Mouse (Mus musculus) midbrain, embryonic 12.5 days (tissue): ENCODE measurements around the gene Tmem237. TPM values are rescaled to one million over a fixed set of nuclear protein-coding genes. Genes with fewer than 3 reads are reported as not detected.

ENCODE experiments used
- ATAC-seq: fragments of 200-750 bp; cut with Nextera tagmentation; 2 replicates; pipeline ENCODE4 v1.8.0; 2017; ENCODE audit warnings: low read depth, moderate TSS enrichment, moderate library complexity; ENCODE audit not compliant: low FRiP score
- H3K27ac ChIP-seq: fragments of 300-500 bp; sonication (generic); replicated peaks from 2 replicates; pipeline ENCODE4 v1.5.1; 2016; ENCODE audit warnings: mild to moderate bottlenecking
- H3K27me3 ChIP-seq: fragments of 300-500 bp; sonication (generic); 2 replicates; pipeline ENCODE4 v1.6.1; 2016; ENCODE audit warnings: mild to moderate bottlenecking
- H3K36me3 ChIP-seq: fragments of 300-500 bp; sonication (generic); 2 replicates; pipeline ENCODE4 v1.6.1; 2016
- H3K4me1 ChIP-seq: fragments of 300-500 bp; sonication (generic); 2 replicates; pipeline ENCODE4 v1.6.1; 2016
- H3K4me2 ChIP-seq: fragments of 300-500 bp; sonication (generic); replicated peaks from 2 replicates; pipeline ENCODE4 v1.6.1; 2016; ENCODE audit warnings: mild to moderate bottlenecking, moderate library complexity
- H3K4me3 ChIP-seq: fragments of 300-500 bp; sonication (generic); 2 replicates; pipeline ENCODE4 v1.5.1; 2016; ENCODE audit warnings: mild to moderate bottlenecking
- H3K9ac ChIP-seq: fragments of 300-500 bp; sonication (generic); replicated peaks from 2 replicates; pipeline ENCODE4 v1.6.1; 2016; ENCODE audit warnings: mild to moderate bottlenecking, moderate library complexity
- H3K9me3 ChIP-seq: fragments of 300-500 bp; sonication (generic); 2 replicates; pipeline ENCODE4 v1.6.1; 2016; ENCODE audit warnings: mild to moderate bottlenecking
- WGBS: fragments of 180-500 bp; shearing (Covaris S2); methylation state at CpG from one replicate; pipeline ENCODE4 v1.1.7; 2016; 5-methylcytosine and 5-hydroxymethylcytosine counted together
- polyA plus RNA-seq: library from polyadenylated mRNA; unstranded; fragments of >200 nt; fragmentation: Nextera tagmentation; extraction: Ambion mirVana; gene quantifications from 2 replicates; pipeline ENCODE4 v1.2.1, GENCODE M21; 2016

The Tmem237 gene
- polyA plus RNA-seq, 1 experiment from 2014 or later = 44.4 TPM

DNA sequence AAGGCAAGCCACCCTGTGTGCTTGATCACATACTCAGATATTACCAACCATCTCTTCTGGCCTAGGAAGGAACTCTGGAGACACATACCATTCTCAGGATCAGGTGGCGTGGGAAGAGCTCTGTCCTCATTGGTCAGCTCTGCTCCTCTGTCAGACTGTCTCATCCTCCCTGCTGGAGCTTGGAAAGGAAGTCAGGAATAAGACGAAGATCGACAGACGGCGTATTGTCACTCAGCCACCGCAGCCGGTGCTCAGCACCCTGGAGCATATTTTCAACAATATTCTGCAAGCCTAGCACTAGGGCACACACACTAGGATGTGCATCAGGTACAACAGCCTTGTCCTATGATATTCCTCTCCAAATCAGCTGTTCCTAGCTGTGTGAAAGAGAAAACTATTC is 38.3 kb upstream of the Tmem237 start:
- H3K27me3 ChIP-seq = 0 out of 2 replicates have a peak, but pooled peaks cover 4% of the 10 kb centered on the region
- ATAC-seq = no peak
- no peak overlapping the region for H3K9ac ChIP-seq
- peaks cover 6% of the 10 kb centered on the region; the same call in 1 of the 2 replicates for H3K4me1 ChIP-seq
- H3K9me3 ChIP-seq = no peaks in the 10 kb centered on the region
- no peak overlapping the region for H3K4me2 ChIP-seq
- 85% methylated on average over 7 of the region's 7 CpGs for WGBS
- 0 out of 2 replicates have a peak, but pooled peaks cover 6% of the 10 kb centered on the region for H3K36me3 ChIP-seq
- no peak overlapping the region for H3K27ac ChIP-seq
- no peak overlapping the region for H3K4me3 ChIP-seq

DNA sequence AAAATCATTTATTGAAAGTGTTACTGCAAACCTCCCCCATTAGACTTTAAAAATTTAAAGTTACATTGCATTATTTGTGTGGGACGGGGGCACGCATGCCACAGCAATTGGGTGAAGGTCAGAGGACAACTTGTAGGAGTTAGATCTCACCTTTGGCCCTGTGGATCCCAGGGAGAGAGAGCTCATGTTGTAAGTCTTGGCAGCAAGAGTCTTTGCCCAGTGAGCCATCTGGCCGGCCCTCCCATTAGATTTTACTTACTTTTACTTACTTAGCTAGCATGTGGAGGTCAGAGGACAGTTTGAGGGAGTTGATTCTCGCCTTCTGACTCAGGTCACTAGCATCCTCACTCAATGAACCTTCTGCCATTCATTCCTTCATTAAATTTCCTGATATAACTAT is 37.6 kb upstream of the Tmem237 start:
- WGBS = 88% methylated on average over 4 of the region's 4 CpGs
- 0 out of 2 replicates have a peak, but pooled peaks cover under 1% of the 10 kb centered on the region for H3K36me3 ChIP-seq
- no peak overlapping the region for H3K4me2 ChIP-seq
- H3K4me3 ChIP-seq = no peak overlapping the region
- no peak for ATAC-seq
- no peak overlapping the region for H3K9ac ChIP-seq
- no peaks in the 10 kb centered on the region for H3K9me3 ChIP-seq
- no peaks in the 10 kb centered on the region for H3K4me1 ChIP-seq
- no peaks in the 10 kb centered on the region for H3K27me3 ChIP-seq
- no peak overlapping the region for H3K27ac ChIP-seq

DNA sequence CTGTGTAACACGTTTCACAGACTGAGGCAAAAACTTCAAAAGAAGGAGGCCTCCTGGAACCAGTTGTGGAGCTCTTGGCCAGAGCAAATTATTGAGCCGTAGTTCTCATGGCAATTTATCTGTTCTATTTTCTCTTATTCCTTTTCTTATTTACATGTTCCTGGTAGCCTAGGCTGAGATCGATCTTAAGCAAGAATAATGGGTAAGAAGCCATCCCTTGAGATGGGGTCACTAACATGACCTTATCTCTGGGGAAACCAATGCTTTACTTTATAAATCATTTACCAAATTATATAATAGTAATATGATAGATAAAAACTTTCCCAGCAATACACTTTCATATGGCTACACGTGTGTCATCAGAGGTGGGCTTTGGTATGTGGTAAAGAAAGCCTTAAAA is 32.1 kb upstream of the Tmem237 start:
- Histone ChIP-seq H3K27me3 (no peaks in the 10 kb centered on the region), H3K9ac (no peak overlapping the region), H3K4me2 (no peak overlapping the region), H3K4me3 (no peak overlapping the region), H3K4me1 (no peaks in the 10 kb centered on the region), H3K9me3 (no peaks in the 10 kb centered on the region), H3K36me3 (no peaks in the 10 kb centered on the region), H3K27ac (no peak overlapping the region)
- no peak for ATAC-seq
- 73% methylated on average over 4 of the region's 4 CpGs for WGBS

DNA sequence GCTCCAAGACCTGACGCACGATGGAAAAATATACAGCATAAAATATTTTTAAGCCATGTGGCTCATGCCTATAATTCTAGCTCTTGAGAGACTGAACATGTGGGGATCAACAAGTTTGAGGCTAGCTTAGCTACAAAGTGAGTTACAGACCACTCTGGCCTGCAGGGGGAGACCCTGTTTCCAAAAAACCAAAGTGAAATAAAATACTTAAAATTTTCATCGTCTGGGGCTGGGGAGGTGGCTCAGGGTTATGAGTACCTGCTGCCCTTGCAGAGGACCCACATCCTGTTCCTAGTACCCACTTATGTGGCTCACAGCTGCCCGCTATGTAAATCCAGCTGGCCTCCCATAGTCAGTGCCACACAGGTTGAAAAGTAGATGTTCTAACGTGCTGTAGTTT is 30.3 kb upstream of the Tmem237 start:
- Histone ChIP-seq H3K4me3 (no peak overlapping the region), H3K9ac (no peak overlapping the region), H3K27me3 (no peaks in the 10 kb centered on the region), H3K4me2 (no peak overlapping the region), H3K27ac (no peak overlapping the region), H3K36me3 (no peaks in the 10 kb centered on the region), H3K4me1 (no peaks in the 10 kb centered on the region), H3K9me3 (no peaks in the 10 kb centered on the region)
- ATAC-seq = no peak
- WGBS = 86% methylated on average over 5 of the region's 5 CpGs

DNA sequence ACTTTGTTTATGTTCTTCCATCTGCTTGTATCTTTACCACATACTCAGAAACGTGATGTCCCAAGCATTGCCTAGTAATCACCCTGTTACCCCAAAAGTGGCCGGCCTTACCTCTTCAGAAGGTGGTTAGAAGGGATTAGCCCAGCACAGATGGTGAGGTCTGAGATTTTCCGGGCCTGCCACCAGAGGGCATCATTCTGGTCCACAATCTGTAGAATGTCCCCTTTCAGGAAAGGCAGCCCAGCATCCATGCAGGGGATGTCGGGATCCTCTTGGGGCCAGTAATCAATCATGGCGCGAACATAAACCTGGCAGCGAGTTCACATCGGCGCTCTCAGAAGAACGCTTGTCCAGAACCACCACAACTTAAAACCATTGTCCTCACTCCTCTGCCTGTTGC is 24.3 kb upstream of the Tmem237 start:
- no peak overlapping the region for H3K4me3 ChIP-seq
- no peak overlapping the region for H3K27ac ChIP-seq
- 76% methylated on average over 10 of the region's 10 CpGs for WGBS
- H3K4me2 ChIP-seq = no peak overlapping the region
- H3K9ac ChIP-seq = no peak overlapping the region
- H3K27me3 ChIP-seq = no peaks in the 10 kb centered on the region
- no peak for ATAC-seq
- H3K36me3 ChIP-seq = no peaks in the 10 kb centered on the region
- no peaks in the 10 kb centered on the region for H3K4me1 ChIP-seq
- no peaks in the 10 kb centered on the region for H3K9me3 ChIP-seq

DNA sequence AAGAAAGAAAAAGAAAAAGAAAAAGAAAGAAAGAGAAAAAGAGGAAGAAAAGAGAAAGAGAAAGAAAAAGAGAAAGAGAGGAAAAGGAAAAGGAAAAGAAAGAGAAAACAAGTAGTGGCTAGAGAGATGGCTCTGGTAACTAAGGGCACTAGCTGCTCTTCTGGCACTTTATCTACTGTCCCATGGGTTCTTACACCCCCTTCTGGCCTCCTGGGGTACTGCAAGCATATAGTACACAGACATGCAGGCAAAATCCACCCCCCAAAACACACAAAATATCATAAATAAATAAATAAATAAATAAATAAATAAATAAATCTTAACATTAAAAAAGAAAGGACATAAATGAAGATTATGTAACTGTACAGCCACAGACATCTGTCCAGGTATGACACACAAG is 22.6 kb upstream of the Tmem237 start:
- H3K36me3 ChIP-seq = no peaks in the 10 kb centered on the region
- no peak for ATAC-seq

DNA sequence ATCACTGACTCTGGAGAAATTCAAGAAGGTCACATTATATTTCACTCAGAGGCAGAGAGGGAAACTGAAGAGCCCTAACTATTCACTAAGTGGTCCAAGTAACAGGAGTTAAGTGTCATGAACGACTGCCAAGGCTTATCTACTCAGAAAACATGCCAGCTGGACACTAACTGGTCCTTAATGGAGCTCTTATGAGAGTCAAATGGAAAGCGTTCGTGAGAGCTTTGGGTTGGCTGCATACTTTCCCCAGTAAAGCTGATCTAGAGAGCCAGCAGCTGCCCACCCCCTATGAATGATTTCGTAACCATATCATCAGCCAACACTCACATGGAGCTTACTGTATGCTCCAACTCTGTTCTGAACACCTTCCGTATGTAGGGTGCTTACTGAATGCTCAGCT is 14.2 kb upstream of the Tmem237 start:
- WGBS = 78% methylated on average over 5 of the region's 5 CpGs
- no peak overlapping the region for H3K4me2 ChIP-seq
- H3K9ac ChIP-seq = no peak overlapping the region
- no peak overlapping the region for H3K4me3 ChIP-seq
- H3K27ac ChIP-seq = no peak overlapping the region
- no peaks in the 10 kb centered on the region for H3K9me3 ChIP-seq
- H3K27me3 ChIP-seq = no peaks in the 10 kb centered on the region
- H3K4me1 ChIP-seq = no peaks in the 10 kb centered on the region
- no peaks in the 10 kb centered on the region for H3K36me3 ChIP-seq
- no peak for ATAC-seq

More for the DNA sequence above, 22.6 kb upstream of the Tmem237 start:
- no peaks in the 10 kb centered on the region for H3K9me3 ChIP-seq
- no peaks in the 10 kb centered on the region for H3K27me3 ChIP-seq
- H3K4me1 ChIP-seq = no peaks in the 10 kb centered on the region
- H3K27ac ChIP-seq = no peak overlapping the region
- no peak overlapping the region for H3K4me3 ChIP-seq
- no peak overlapping the region for H3K4me2 ChIP-seq
- no peak overlapping the region for H3K9ac ChIP-seq

DNA sequence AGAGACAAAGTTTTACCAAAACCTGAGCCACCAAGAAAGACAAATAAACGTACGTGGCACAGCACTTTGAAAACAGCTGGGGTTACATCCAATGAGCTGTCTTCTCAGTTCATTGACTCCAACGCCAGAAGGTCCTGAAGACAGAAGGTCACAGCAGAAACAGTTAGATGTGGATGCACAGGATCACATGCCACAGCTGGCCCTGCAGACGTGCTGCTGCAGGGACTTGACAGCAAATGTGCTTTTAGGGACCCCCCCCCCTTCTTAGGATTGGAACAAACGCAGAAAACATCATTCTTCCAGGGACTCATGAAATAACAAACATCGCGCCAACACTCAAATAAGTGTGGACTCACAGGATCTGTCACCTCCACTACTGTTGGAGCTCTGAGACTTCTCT is 8.7 kb upstream of the Tmem237 start:
- 78% methylated on average over 7 of the region's 7 CpGs for WGBS
- ATAC-seq = no peak
- Histone ChIP-seq H3K27me3 (no peaks in the 10 kb centered on the region), H3K4me3 (no peak overlapping the region), H3K4me1 (no peaks in the 10 kb centered on the region), H3K9ac (no peak overlapping the region), H3K36me3 (no peaks in the 10 kb centered on the region), H3K4me2 (no peak overlapping the region), H3K27ac (no peak overlapping the region), H3K9me3 (no peaks in the 10 kb centered on the region)

DNA sequence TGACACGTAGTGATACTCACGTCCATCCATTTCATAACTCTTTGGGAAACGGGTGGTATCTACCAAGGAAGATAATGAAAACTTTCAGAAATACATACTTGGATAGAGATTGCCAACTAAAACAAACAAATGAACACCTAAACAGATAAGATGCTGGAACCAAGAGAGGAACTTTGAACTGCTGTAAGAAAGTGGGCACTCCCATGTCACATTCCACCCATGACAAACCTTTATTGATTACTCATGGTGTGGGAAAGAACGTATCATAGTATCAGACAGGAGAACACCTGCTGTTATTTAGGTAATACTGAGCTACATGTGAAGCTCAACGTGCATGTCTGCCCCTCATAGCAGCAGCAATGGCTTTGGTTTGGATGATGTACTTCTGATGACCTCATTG is 5.3 kb upstream of the Tmem237 start:
- Histone ChIP-seq H3K36me3 (no peaks in the 10 kb centered on the region), H3K4me1 (peaks cover 4% of the 10 kb centered on the region; the same call in 1 of the 2 replicates), H3K27me3 (no peaks in the 10 kb centered on the region), H3K9ac (no peak overlapping the region), H3K27ac (no peak overlapping the region), H3K9me3 (no peaks in the 10 kb centered on the region), H3K4me2 (no peak overlapping the region), H3K4me3 (no peak overlapping the region)
- WGBS = 79% methylated on average over 5 of the region's 5 CpGs
- no peak for ATAC-seq

DNA sequence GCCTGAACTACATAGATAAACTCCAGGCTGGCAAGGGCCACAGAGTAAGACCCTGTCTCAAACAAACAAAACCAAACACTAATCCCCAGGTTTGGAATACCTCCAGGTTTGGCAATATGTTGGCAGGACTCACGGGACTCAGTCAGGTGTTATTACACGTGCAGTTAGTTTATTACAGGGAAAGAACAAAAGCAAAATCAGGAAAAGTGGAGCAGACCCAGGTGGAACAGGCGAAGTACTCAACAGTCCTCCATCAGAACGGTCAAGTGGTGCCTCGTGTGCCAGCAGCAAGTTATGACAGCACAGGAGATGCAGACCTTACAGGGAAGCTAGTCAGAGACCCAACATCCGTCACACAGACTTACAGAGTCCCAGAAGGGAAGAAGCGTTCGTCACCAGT is 9.7 kb downstream of the Tmem237 start:
- Histone ChIP-seq H3K27ac (no peak overlapping the region), H3K9me3 (no peaks in the 10 kb centered on the region), H3K36me3 (peaks cover 68% of the 10 kb centered on the region), H3K4me1 (no peaks in the 10 kb centered on the region), H3K4me2 (no peak overlapping the region), H3K4me3 (no peak overlapping the region), H3K9ac (no peak overlapping the region), H3K27me3 (no peaks in the 10 kb centered on the region)
- ATAC-seq = no peak
- WGBS = 91% methylated on average over 8 of the region's 8 CpGs

DNA sequence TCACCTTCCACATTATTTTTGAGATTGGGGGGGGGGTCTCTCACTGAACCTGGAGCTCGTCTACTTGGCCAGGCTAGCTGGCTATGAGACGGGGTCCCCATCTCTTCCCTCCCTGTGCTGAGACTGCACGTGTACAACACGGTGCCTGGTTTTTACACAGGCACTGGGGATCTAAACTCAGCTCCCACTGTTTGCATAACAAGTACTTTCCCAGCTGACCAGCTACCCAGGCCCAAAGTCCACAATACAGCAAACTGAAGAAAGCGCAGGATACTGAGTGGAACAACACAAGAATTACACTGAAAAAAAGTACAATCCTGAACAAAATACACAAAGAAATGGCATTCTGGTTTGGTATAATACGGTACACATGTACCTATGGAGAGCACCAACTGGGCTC is 18.1 kb downstream of the Tmem237 start:
- H3K4me2 ChIP-seq = no peak overlapping the region
- H3K9me3 ChIP-seq = no peaks in the 10 kb centered on the region
- no peak for ATAC-seq
- no peak overlapping the region for H3K27ac ChIP-seq
- WGBS = 88% methylated on average over 6 of the region's 6 CpGs
- no peak overlapping the region for H3K9ac ChIP-seq
- no peaks in the 10 kb centered on the region for H3K4me1 ChIP-seq
- peaks cover 51% of the 10 kb centered on the region for H3K36me3 ChIP-seq
- H3K4me3 ChIP-seq = no peak overlapping the region
- no peaks in the 10 kb centered on the region for H3K27me3 ChIP-seq

DNA sequence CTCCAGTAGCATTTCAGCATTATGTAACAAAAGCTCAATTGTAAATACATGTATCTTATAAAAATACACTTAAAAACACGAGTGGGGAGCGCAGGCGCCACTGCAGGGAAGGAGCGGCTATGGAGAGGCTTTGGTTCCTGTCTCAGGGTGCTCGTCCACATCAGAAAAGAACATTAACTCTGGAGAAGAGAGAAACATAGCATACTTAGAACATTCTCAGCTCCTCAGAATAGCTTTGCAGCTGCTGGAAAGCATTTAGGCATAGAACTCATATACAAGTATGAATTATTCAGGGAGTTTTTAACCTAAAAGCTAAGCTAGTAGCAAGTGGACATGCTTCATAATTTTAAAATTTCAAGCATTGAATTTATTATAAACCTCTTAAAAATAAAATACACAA is 19.2 kb downstream of the Tmem237 start:
- Histone ChIP-seq H3K36me3 (peaks cover 42% of the 10 kb centered on the region), H3K4me2 (no peak overlapping the region), H3K4me1 (no peaks in the 10 kb centered on the region), H3K27ac (no peak overlapping the region), H3K27me3 (no peaks in the 10 kb centered on the region), H3K9me3 (no peaks in the 10 kb centered on the region), H3K4me3 (no peak overlapping the region), H3K9ac (no peak overlapping the region)
- 94% methylated on average over 5 of the region's 5 CpGs for WGBS
- ATAC-seq = no peak

DNA sequence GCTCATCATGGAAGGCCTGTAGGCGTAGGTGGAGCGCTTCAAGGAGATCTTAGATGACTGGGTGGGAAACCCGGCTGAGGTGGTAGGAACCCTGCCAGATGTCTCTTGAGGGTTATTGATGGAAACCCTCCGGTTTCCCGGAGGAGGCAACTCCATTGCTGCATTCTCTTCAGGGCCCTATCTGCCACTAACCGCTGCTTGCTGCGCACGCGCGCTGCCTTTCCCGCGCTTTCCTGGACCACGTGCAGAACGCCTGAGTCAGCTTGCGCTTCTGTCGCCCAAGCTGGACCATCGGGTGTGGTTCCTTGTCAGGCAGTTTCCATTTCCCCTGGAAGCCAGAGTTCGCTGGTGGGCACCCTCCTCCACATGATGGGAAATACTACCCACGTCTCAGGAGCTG is 25.5 kb downstream of the Tmem237 start, which contains the start of gene C2cd6:
Gene C2cd6, minus strand, starts transcription at position 196 of the 400 bp plus-strand sequence.
- H3K36me3 ChIP-seq = peaks cover 10% of the 10 kb centered on the region
- ATAC-seq = no peak
- no peak within 1 kb of the TSS for H3K4me2 ChIP-seq
- H3K9me3 ChIP-seq = no peaks in the 10 kb centered on the region
- no peaks in the 10 kb centered on the region for H3K4me1 ChIP-seq
- H3K27ac ChIP-seq = no peak within 1 kb of the TSS
- H3K9ac ChIP-seq = no peak within 1 kb of the TSS
- no peak within 1 kb of the TSS for H3K4me3 ChIP-seq
- no peaks in the 10 kb centered on the region for H3K27me3 ChIP-seq
- 95% methylated on average over 19 of the region's 19 CpGs for WGBS
